8 mouse cellular contexts compared by ENCODE assay signal in genomic region chr10:22361415-22362352, GRCm38 (mm10). TPM values are rescaled to one million over a fixed set of nuclear protein-coding genes. Genes with fewer than 3 reads are reported as not detected.
A peak's percentile ranks its signal among the peaks of the same experiment; 100 is the strongest.
DNase-seq lines count a peak whose midpoint lies in the region; ATAC-seq and TF ChIP-seq lines count a peak whose summit lies in the region.
"Not testable (repeated sequence)": the region's sequence is repeated elsewhere in the genome, so short reads cannot be mapped to it uniquely, and the experiment has no call there.
"Had no signal": no experiment of that assay in that cellular context is flagged by ENCODE, and none has a peak within 500 bp of the region (broad histone marks: within the 10 kb centered on the region; RNA-seq: fewer than 3 reads in every experiment).

No protein-coding gene starts in this region.

- not testable (repeated sequence) for H3K27me3 ChIP-seq in embryonic facial prominence, embryonic 12.5 days; heart, embryonic 10.5 days (ENCODE audit: insufficient read depth, poor library complexity, severe bottlenecking); hindbrain, embryonic 16.5 days (replicated peaks; ENCODE audit: control insufficient read depth, insufficient read depth, low read length); limb, embryonic 12.5 days; lung, postnatal 0 days (replicated peaks; ENCODE audit: insufficient read depth, low read length); neural tube, embryonic 11.5 days (ENCODE audit: control insufficient read depth, insufficient read depth, low read length)

- DNase-seq in NIH3T3 (ENCODE audit: low read depth), result peak; percentile 52
- not testable (repeated sequence) for DNase-seq in heart, embryonic 10.5 days (ENCODE audit: low spot score); lung, postnatal 0 days (ENCODE audit: low spot score)
- DNase-seq in neural tube, embryonic 11.5 days (ENCODE audit: low spot score), result peak; percentile 41

- H3K9me3 ChIP-seq in embryonic facial prominence, embryonic 12.5 days; heart, embryonic 10.5 days; hindbrain, embryonic 16.5 days (ENCODE audit: control insufficient read depth, low read length); limb, embryonic 12.5 days; lung, postnatal 0 days (ENCODE audit: low read length); neural tube, embryonic 11.5 days (ENCODE audit: control insufficient read depth, low read length): not testable (repeated sequence)

- peak overlapping the region; percentile 32 for H3K4me2 ChIP-seq in embryonic facial prominence, embryonic 12.5 days (replicated peaks)
- peak overlapping the region; percentile 44 for H3K4me2 ChIP-seq in hindbrain, embryonic 16.5 days (ENCODE audit: low read length)
- peak overlapping the region; percentile 35 for H3K4me2 ChIP-seq in limb, embryonic 12.5 days
- 0 out of 2 replicates have a peak overlapping the region, but pooled peaks have one; percentile 19 for H3K4me2 ChIP-seq in lung, postnatal 0 days (replicated peaks; ENCODE audit: low read depth, low read length)
- not testable (repeated sequence) for H3K4me2 ChIP-seq in neural tube, embryonic 11.5 days (ENCODE audit: low read depth)

- TF ChIP-seq CTCF in lung, postnatal 0 days (IDR thresholded peaks at IDR 0.05), result not testable (repeated sequence)

- not testable (repeated sequence) for H3K36me3 ChIP-seq in embryonic facial prominence, embryonic 12.5 days; heart, embryonic 10.5 days; hindbrain, embryonic 16.5 days (ENCODE audit: control insufficient read depth, insufficient read depth, low read length); limb, embryonic 12.5 days; lung, postnatal 0 days (ENCODE audit: insufficient read depth, low read length); neural tube, embryonic 11.5 days (ENCODE audit: control insufficient read depth, insufficient read depth, low read length)

- TF ChIP-seq EP300 in lung, postnatal 0 days (IDR thresholded peaks at IDR 0.05), result not testable (repeated sequence)

- not testable (repeated sequence) for H3K4me1 ChIP-seq in embryonic facial prominence, embryonic 12.5 days; heart, embryonic 10.5 days; hindbrain, embryonic 16.5 days (ENCODE audit: control insufficient read depth, insufficient read depth, low read depth, low read length); limb, embryonic 12.5 days (replicated peaks); lung, postnatal 0 days (ENCODE audit: insufficient read depth, low read depth, low read length); neural tube, embryonic 11.5 days (ENCODE audit: control insufficient read depth, insufficient read depth, low read length)

- 2% methylated on average over 8 of the region's 15 CpGs for WGBS in embryonic facial prominence, embryonic 12.5 days
- WGBS in heart, embryonic 10.5 days, result 1% methylated on average over 11 of the region's 15 CpGs
- WGBS in hindbrain, embryonic 16.5 days, result under 1% methylated on average over 9 of the region's 15 CpGs
- 0% methylated on average over 9 of the region's 15 CpGs for WGBS in limb, embryonic 12.5 days
- under 1% methylated on average over 8 of the region's 15 CpGs for WGBS in lung, postnatal 0 days
- 1% methylated on average over 7 of the region's 15 CpGs for WGBS in neural tube, embryonic 11.5 days

- peak; percentile 86; the same call in 1 of the 2 replicates for ATAC-seq in embryonic facial prominence, embryonic 12.5 days (ENCODE audit: insufficient number of reproducible peaks, insufficient read depth, low FRiP score, low TSS enrichment)
- peak; percentile 89 for ATAC-seq in hindbrain, embryonic 16.5 days
- peak; percentile 89 for ATAC-seq in limb, embryonic 12.5 days (ENCODE audit: insufficient number of reproducible peaks, insufficient read depth, low FRiP score, low TSS enrichment, low read depth)
- ATAC-seq in lung, postnatal 0 days, result peak; percentile 41; the same call in 1 of the 2 replicates
- peak; percentile 70 for ATAC-seq in neural tube, embryonic 11.5 days (ENCODE audit: insufficient read depth, low FRiP score, low TSS enrichment)

- H3K4me3 ChIP-seq in embryonic facial prominence, embryonic 12.5 days, result 0 out of 2 replicates have a peak overlapping the region, but pooled peaks have one; percentile 14
- peak overlapping the region; percentile 41 for H3K4me3 ChIP-seq in heart, embryonic 10.5 days
- not testable (repeated sequence) for H3K4me3 ChIP-seq in hindbrain, embryonic 16.5 days (ENCODE audit: low read length); lung, postnatal 0 days (ENCODE audit: low read depth, low read length); neural tube, embryonic 11.5 days (ENCODE audit: low read depth, low read length)
- H3K4me3 ChIP-seq in limb, embryonic 12.5 days (replicated peaks), result peak overlapping the region; percentile 26

- H3K27ac ChIP-seq in embryonic facial prominence, embryonic 12.5 days; heart, embryonic 10.5 days; hindbrain, embryonic 16.5 days (ENCODE audit: low read depth, low read length); limb, embryonic 12.5 days; lung, postnatal 0 days (ENCODE audit: low read length); neural tube, embryonic 11.5 days (ENCODE audit: low read depth, low read length): not testable (repeated sequence)

- not testable (repeated sequence) for H3K9ac ChIP-seq in embryonic facial prominence, embryonic 12.5 days; hindbrain, embryonic 16.5 days (ENCODE audit: low read depth, low read length); limb, embryonic 12.5 days (replicated peaks); lung, postnatal 0 days (replicated peaks; ENCODE audit: low read depth); neural tube, embryonic 11.5 days (ENCODE audit: low read length)

RNA-seq across cellular contexts. Expression of gene Raet1d, which starts 1.3 kb away (rescaled TPM):
- 20.1 and 24.8 TPM in 2 replicates for polyA plus RNA-seq in embryonic facial prominence, embryonic 12.5 days (2016; fragmentation: Nextera tagmentation; extraction: Ambion mirVana)
- 14.8 and 19.3 TPM in 2 replicates for polyA plus RNA-seq in heart, embryonic 10.5 days (2016; fragmentation: Nextera tagmentation; extraction: Ambion mirVana)
- polyA plus RNA-seq in hindbrain, embryonic 16.5 days (2015; fragmentation: Nextera tagmentation; extraction: Ambion mirVana), result 2.3 and 2.5 TPM in 2 replicates
- 23.5 and 24.5 TPM in 2 replicates for polyA plus RNA-seq in limb, embryonic 12.5 days (2016; fragmentation: Nextera tagmentation; extraction: Ambion mirVana)
- polyA plus RNA-seq in lung, postnatal 0 days (2015; fragmentation: Nextera tagmentation; extraction: Ambion mirVana), result 0.51 and 1.3 TPM in 2 replicates
- 12.7 and 13.6 TPM in 2 replicates for polyA plus RNA-seq in neural tube, embryonic 11.5 days (2014; fragmentation: Nextera tagmentation; extraction: Ambion mirVana)
- polyA plus RNA-seq: G1E had no signal
